Comparison of ENCODE assay signal across 17 mouse cellular contexts in genomic region chr11:11954606-11955005, GRCm38 (mm10). TPM values are rescaled to one million over a fixed set of nuclear protein-coding genes. Genes with fewer than 3 reads are reported as not detected.
A peak's percentile ranks its signal among the peaks of the same experiment; 100 is the strongest.
DNase-seq lines count a peak whose midpoint lies in the region; ATAC-seq lines count a peak whose summit lies in the region.
"Had no signal": no experiment of that assay in that cellular context is flagged by ENCODE, and none has a peak within 500 bp of the region (broad histone marks: within the 10 kb centered on the region; RNA-seq: fewer than 3 reads in every experiment).

No protein-coding gene starts in this region.

- WGBS in intestine, embryonic 14.5 days, result 94% methylated on average over 6 of the region's 6 CpGs
- WGBS in intestine, embryonic 16.5 days, result 90% methylated on average over 6 of the region's 6 CpGs
- 83% methylated on average over 6 of the region's 6 CpGs for WGBS in embryonic facial prominence, embryonic 15.5 days
- WGBS in limb, embryonic 15.5 days, result 85% methylated on average over 6 of the region's 6 CpGs

- H3K4me1 ChIP-seq in intestine, embryonic 14.5 days (replicated peaks; ENCODE audit: control insufficient read depth, insufficient read depth, low read length), result peaks cover 21% of the 10 kb centered on the region; the same call in 1 of the 2 replicates
- H3K4me1 ChIP-seq in intestine, embryonic 16.5 days (ENCODE audit: control insufficient read depth, insufficient read depth, low read length), result peaks cover 11% of the 10 kb centered on the region; the same call in 1 of the 2 replicates
- H3K4me1 ChIP-seq in embryonic facial prominence, embryonic 15.5 days, result peaks cover 44% of the 10 kb centered on the region
- peaks cover 58% of the 10 kb centered on the region for H3K4me1 ChIP-seq in limb, embryonic 15.5 days

- no peaks in the 10 kb centered on the region for H3K9me3 ChIP-seq in intestine, embryonic 14.5 days (ENCODE audit: control insufficient read depth, low read length)
- H3K9me3 ChIP-seq in intestine, embryonic 16.5 days (ENCODE audit: control insufficient read depth, low read length), result no peaks in the 10 kb centered on the region
- no peaks in the 10 kb centered on the region for H3K9me3 ChIP-seq in embryonic facial prominence, embryonic 15.5 days (replicated peaks)
- H3K9me3 ChIP-seq in limb, embryonic 15.5 days, result no peaks in the 10 kb centered on the region
- H3K9me3 ChIP-seq: forebrain, embryonic 10.5 days had no signal

- no peak overlapping the region for H3K9ac ChIP-seq in intestine, embryonic 14.5 days (ENCODE audit: low read length)
- H3K9ac ChIP-seq in intestine, embryonic 16.5 days (ENCODE audit: low read depth, low read length), result no peak overlapping the region
- no peak overlapping the region for H3K9ac ChIP-seq in embryonic facial prominence, embryonic 15.5 days
- H3K9ac ChIP-seq in limb, embryonic 15.5 days, result no peak overlapping the region
- H3K9ac ChIP-seq: liver, embryonic 14.5 days had no signal

- H3K4me2 ChIP-seq in intestine, embryonic 14.5 days (ENCODE audit: low read length), result no peak overlapping the region
- no peak overlapping the region for H3K4me2 ChIP-seq in intestine, embryonic 16.5 days (ENCODE audit: low read depth, low read length)
- H3K4me2 ChIP-seq in embryonic facial prominence, embryonic 15.5 days (replicated peaks), result no peak overlapping the region
- no peak overlapping the region for H3K4me2 ChIP-seq in limb, embryonic 15.5 days

- peak overlapping the region; percentile 62; the same call in 1 of the 2 replicates for H3K27ac ChIP-seq in intestine, embryonic 14.5 days (ENCODE audit: low read depth)
- no peak overlapping the region for H3K27ac ChIP-seq in intestine, embryonic 16.5 days (ENCODE audit: low read length)
- peak overlapping the region; percentile 94 for H3K27ac ChIP-seq in embryonic facial prominence, embryonic 15.5 days (replicated peaks)
- H3K27ac ChIP-seq in limb, embryonic 15.5 days, result peak overlapping the region; percentile 91
- H3K27ac ChIP-seq: kidney, postnatal 0 days; layer of hippocampus, adult 2 months; liver, embryonic 14.5 days had no signal

- DNase-seq in heart, adult 11 months, result peak; percentile 71
- no peak for DNase-seq in heart, postnatal 4 days
- no peak for DNase-seq in intestine, embryonic 14.5 days (ENCODE audit: low spot score)
- DNase-seq in adrenal gland, postnatal 14 days, result no peak
- DNase-seq in left cerebral cortex, postnatal 10 days (ENCODE audit: extremely low spot score in 1 of 2, low spot score in 2 of 2), result no peak
- DNase-seq: adrenal gland, postnatal 36 days; cerebellum, adult 9-11 months; midbrain, embryonic 14.5 days; thymus, postnatal 4 days had no signal

- peaks cover 60% of the 10 kb centered on the region for H3K36me3 ChIP-seq in intestine, embryonic 14.5 days (ENCODE audit: control insufficient read depth, insufficient read depth, low read length)
- H3K36me3 ChIP-seq in intestine, embryonic 16.5 days (ENCODE audit: control insufficient read depth, insufficient read depth, low read length), result peaks cover 2% of the 10 kb centered on the region; the same call in 1 of the 2 replicates
- peaks cover 14% of the 10 kb centered on the region; the same call in 1 of the 2 replicates for H3K36me3 ChIP-seq in embryonic facial prominence, embryonic 15.5 days
- H3K36me3 ChIP-seq in limb, embryonic 15.5 days, result peaks cover 17% of the 10 kb centered on the region; the same call in 1 of the 2 replicates

- intact Hi-C loops in left cerebral cortex, postnatal 10 days (cut with DNase I), result no loop called here

- H3K4me3 ChIP-seq in intestine, embryonic 14.5 days (ENCODE audit: low read depth, low read length), result no peak overlapping the region
- no peak overlapping the region for H3K4me3 ChIP-seq in intestine, embryonic 16.5 days (ENCODE audit: low read length)
- no peak overlapping the region for H3K4me3 ChIP-seq in embryonic facial prominence, embryonic 15.5 days (replicated peaks)
- H3K4me3 ChIP-seq in limb, embryonic 15.5 days, result no peak overlapping the region
- H3K4me3 ChIP-seq: forebrain, embryonic 10.5 days; layer of hippocampus, adult 2 months had no signal

- no peak for ATAC-seq in intestine, embryonic 14.5 days (replicated peaks; ENCODE audit: low FRiP score, low TSS enrichment, low read depth)
- no peak for ATAC-seq in intestine, embryonic 16.5 days
- ATAC-seq in embryonic facial prominence, embryonic 15.5 days (ENCODE audit: insufficient number of reproducible peaks, low FRiP score, low TSS enrichment, low read depth), result no peak
- no peak for ATAC-seq in limb, embryonic 15.5 days (ENCODE audit: insufficient number of reproducible peaks, low FRiP score, low TSS enrichment, low read depth)

- H3K27me3 ChIP-seq in intestine, embryonic 14.5 days (replicated peaks; ENCODE audit: control insufficient read depth, insufficient read depth, low read length), result no peaks in the 10 kb centered on the region
- H3K27me3 ChIP-seq in intestine, embryonic 16.5 days (replicated peaks; ENCODE audit: control insufficient read depth, insufficient read depth, low read length), result no peaks in the 10 kb centered on the region
- no peaks in the 10 kb centered on the region for H3K27me3 ChIP-seq in embryonic facial prominence, embryonic 15.5 days
- H3K27me3 ChIP-seq in limb, embryonic 15.5 days, result no peaks in the 10 kb centered on the region

RNA-seq across cellular contexts. Expression of gene Ddc, which starts 56.7 kb away (rescaled TPM):
- 10 to 100 TPM; 44.6 to 51.4 TPM for total RNA-seq in heart, postnatal 4 days (2021)
- 34.8 and 37.3 TPM in 2 replicates for polyA plus RNA-seq in intestine, embryonic 14.5 days (2014; fragmentation: Nextera tagmentation; extraction: Ambion mirVana)
- 44.0 and 44.7 TPM in 2 replicates for polyA plus RNA-seq in intestine, embryonic 16.5 days (2015; fragmentation: Nextera tagmentation; extraction: Ambion mirVana)
- polyA plus RNA-seq in embryonic facial prominence, embryonic 15.5 days (2015; fragmentation: Nextera tagmentation; extraction: Ambion mirVana), result 20.7 and 24.2 TPM in 2 replicates
- 17.6 and 35.9 TPM in 2 replicates for polyA plus RNA-seq in limb, embryonic 15.5 days (2015; fragmentation: Nextera tagmentation; extraction: Ambion mirVana)
- total RNA-seq in adrenal gland, postnatal 14 days (2021), result 66.4 and 68.7 TPM in 2 replicates
- total RNA-seq in left cerebral cortex, postnatal 10 days (2021), result 1 to 10 TPM; 4.5 to 5.2 TPM
- total RNA-seq: megakaryocyte progenitor cell, adult 5-6 weeks had no signal
